Mouse (Mus musculus) skeletal muscle tissue, adult 2 months (tissue): ENCODE data around the gene Grip1.

Experiments used
- DNase-seq: peaks from one replicate; pipeline ENCODE4 v3.0.0-alpha.2; 2012; ENCODE audit warnings: low read depth, low spot score

Gene Grip1

DNA sequence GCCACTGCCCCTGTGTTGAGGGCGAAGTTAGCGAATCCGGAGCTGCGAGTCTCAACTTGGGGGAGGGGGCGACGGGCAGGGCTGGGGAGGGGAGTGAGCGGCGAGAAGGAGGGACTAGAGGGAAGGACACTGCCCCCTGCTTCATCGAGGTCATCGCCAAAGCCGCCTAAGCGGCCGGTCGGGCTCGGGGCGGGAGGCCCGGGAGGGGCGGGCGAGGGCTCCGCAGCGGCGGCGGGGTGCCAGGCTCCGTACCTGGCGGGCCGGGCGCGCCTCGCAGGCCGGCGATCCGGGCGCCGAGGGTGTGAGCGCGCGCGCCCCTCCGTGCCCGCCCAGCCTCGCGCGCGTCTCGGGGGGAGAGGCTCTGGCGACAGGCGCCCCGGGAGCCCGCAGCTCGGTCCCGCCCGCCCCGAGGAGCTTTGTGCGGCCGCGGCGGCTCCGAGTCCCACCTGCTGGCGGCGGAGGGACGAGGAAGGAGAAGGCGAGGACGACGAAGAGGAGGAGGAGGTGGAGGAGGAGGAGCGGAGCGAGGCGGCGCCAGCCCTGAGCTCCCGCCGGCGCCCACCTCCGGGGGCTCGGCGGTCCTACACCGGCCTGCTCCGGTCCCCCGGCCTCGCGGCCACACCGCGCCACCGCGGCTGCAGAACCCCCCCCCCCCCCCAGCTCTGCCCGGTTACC, at the start of gene Grip1:
Gene Grip1, plus strand, starts transcription at position 400 of the 675 bp plus-strand sequence.
- no peak for DNase-seq

DNA sequence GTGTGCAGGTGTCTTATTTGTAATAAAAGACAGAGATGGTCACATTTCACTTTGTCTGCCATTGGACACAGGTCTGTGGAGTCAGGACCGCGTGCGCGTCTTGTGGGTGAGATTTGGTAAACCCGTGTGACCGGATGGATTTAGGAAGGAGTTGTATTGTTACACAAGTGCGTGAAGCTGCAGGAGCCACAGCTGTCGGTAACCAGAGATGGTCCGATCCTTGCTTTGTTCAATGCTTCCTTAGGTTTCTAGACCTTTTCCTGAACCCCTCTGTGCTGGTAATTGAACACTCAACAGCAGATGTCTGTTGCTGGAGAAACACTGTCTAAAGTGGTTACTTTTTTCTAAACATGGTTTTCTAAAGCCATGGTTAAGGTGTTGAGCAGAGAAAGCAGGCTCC, 48.5 kb upstream of the Grip1 start:
- DNase-seq: no peak

DNA sequence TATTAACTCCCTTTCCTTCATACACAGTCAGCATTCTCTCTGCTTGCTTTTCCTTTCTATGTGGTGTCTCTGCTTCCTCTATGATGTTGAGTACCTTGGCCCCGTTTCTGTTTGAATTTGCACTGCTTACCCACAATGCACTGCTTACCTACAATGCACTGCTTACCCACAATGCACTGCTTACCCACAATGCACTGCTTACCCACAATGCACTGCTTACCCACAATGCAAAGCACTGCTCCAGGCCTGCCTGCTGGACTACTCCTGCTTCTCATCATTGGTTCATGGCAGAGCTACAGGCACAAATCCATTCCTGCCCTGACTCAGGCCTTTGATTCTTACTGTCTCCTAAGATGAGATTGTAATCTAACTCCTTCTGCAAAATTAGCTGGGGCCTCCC, 48.0 kb upstream of the Grip1 start:
- DNase-seq: no peak

GRCm38 (mm10) chr10:119408327-119408726, 45.3 kb upstream of the Grip1 start:
- DNase-seq: no peak

DNA sequence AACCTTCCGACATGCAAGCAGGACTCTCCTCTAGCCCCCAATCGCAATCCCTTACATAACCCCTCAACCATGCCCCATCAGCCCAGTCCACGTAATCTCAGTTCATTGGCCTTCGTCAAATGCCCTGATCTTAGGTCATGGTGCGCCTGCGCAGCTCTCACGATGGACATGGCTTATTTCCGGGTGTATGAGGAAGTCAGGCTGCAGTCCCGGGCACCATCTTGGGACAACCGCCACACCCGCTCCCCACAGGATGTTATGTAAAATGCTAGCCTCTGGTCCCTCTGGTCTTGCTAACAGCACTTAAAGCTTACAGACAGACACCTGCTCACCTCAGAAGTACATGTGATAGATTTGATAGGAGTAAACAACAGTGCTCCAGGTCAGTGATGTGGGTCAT, 40.4 kb upstream of the Grip1 start:
- no peak for DNase-seq

DNA sequence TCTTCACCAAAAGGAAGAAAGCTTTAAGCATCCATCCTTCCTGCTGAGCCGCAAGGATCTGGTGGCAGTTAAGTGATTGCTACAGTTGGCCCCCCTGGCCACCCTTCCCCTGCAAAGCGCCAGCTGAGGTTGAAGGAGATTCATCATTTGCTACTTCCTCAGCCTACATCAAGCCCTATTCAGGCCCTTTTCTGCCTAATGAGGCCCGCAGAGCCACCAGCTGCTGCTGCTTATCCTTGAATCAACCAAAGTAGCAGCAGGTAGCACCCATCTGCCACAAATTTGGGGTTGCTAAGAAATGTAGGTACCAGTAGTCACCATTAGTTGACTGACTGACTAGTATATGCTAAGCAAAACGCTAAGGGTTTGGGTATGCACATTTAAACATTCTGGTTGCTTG, 38.5 kb upstream of the Grip1 start:
- DNase-seq: no peak

DNA sequence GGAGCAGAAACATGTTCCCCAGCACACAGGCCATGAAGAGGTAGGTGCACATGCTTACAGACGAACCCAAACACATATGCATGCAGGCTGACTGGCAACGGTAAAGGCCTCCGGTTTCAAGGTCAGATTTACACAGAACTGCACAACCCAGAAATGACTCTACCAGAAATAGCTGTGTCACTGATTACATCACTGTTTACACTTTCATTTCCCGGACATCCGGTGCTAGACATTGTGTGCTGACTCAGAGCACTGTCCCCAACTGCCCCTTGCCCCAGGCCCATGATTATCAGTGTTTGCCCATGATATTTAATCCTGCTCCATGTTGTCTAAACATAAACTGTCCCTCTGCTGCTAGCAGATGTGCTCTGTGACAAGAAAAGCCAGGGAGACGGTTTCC, 32.2 kb upstream of the Grip1 start:
- no peak for DNase-seq

DNA sequence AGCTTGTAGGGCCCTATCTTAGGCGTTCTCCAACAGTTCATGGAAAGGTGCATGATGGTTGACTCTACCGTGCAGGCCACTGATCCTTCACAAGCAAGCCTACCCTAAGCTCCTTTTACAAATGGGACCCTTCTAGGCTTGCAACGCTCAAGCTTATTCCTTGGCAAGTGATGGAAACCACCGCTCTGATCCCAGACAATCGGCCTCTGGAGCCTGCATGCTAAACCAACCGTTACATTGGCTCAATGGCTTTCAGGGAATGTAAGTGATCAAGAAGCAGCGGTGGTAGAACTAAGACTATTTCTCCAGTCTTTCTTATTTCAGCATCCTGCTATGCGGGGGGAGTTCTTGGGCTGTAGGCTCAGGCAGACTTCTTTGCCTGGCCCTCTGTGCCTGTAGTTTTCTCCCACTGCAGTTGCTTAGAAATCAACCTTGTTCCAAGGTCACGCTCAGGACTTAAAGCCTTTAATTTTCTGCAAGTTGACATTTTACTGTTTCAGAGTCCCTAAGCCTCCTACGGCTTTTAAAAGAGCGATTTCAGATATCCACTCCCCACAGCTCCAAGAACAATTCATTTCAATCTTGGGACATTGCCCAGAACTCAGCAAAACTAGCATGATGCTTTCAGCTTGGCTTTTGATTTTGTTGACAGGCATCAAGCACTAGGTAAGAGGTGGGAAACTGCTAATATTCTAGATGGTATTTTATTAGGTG, 29.7 kb upstream of the Grip1 start:
- DNase-seq: no peak

DNA sequence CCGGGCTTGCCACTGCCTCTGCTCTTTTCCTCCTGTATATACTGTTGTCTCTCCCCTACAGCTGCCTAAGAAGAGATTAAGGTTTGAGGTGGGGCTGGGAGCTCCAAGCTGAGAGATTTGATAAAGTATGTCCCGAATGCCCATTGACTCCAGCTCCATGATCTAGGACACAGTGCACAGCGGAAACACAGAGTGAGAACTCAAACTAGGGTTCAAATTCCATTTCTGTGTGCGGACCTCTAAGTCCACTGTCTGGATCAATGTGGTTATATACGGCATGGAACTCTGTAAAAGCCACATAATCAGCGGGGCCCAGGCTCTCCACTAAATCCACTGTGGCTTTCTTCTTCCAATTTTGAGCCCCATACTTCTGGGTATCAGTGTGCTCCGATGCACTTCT, 26.0 kb upstream of the Grip1 start:
- no peak for DNase-seq

DNA sequence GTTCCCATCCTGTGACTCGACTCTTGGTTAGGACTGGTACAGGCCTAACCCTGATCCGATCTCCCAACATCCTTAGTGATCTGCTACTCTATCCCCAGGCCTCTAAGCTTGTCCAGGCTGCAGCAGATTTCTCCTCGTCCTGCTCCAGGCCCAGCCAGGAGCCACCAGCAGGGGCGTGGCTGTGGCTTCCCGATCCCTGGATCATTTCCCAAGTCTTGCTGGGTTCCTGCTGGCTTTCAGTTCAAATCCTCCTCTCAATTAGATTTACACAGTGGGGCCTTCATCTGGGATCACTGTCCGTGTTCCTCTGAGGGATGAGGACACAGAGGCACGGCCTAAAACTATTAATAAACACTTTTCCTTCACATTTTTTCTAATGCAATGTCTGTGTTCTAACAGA, 25.5 kb upstream of the Grip1 start:
- no peak for DNase-seq

DNA sequence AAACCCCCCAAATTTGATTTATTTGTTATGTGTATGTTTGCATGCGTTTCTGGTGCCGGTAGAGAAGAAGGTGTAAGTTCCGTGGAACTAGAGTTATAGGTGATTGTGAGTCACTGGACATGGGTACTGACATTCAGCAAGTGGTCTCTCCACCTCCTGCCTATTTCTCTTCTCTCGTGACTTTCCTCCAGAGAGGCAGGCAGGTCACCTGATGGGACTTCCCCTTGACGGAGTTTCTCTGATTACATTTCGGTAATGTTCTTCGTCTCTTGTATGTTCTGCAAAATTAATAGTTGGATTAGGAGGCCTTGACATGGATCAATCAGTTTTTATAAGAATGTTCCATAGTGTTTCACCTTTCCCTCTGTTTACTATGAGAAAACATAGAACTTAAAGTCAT, 23.4 kb upstream of the Grip1 start:
- no peak for DNase-seq

GRCm38 (mm10) chr10:119431801-119432200, 21.8 kb upstream of the Grip1 start:
- DNase-seq: no peak

DNA sequence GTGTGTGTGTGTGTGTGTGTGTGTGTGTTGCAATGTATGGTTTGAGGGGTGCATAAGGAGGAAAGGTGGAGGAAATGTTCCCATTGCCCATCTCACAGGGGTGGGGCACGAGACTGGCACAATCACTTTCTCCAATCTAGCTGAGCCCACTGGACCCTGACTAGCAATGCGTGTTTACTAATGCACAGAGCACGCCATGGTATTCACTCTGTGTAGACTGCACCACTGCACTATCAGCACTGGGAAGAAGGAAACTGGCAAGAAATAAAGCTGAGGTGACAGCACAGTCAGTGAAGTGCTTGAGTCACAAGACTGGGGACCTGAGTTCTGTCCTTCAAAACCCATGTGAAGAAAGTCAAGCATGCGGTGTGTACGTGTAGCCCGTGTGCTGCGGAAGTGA, 17.8 kb upstream of the Grip1 start:
- DNase-seq: no peak

DNA sequence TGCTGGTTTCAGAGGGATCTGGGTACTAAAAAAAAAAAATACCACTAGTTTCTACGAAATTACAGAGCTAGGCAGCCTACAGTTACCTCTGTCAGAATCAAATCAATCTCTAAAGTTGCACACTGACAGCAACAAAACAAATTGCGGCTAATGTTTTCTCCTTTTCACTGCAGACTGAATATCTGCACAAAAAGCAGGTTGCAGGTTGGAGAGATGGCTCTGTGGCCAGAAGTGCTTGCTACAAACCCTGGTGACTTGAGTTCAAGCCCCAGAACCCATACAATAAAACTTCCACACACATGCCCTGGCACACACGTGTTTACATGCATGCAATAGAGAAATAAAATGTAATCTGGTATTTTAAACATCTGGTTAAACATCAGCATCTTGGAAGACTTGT, 16.3 kb upstream of the Grip1 start:
- DNase-seq: no peak

DNA sequence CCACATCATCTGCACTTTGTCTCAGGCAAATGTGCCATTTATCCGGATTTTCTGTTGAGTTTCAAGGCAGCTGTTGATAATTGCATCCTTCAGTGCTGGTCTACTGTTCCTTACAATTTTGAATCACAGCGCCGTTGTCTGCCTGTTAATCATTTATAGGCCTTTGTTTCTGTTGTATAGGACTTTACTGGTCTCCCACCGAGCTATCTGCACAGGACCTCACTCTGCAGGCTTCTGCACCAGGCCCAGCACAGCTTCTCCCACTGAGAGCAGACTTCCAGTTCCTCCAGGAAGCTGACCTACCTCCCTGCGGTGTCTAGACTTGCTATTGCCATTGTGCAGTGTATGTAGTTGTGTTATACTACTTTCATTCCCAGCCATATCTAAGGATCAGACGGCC, 11.9 kb upstream of the Grip1 start:
- no peak for DNase-seq

DNA sequence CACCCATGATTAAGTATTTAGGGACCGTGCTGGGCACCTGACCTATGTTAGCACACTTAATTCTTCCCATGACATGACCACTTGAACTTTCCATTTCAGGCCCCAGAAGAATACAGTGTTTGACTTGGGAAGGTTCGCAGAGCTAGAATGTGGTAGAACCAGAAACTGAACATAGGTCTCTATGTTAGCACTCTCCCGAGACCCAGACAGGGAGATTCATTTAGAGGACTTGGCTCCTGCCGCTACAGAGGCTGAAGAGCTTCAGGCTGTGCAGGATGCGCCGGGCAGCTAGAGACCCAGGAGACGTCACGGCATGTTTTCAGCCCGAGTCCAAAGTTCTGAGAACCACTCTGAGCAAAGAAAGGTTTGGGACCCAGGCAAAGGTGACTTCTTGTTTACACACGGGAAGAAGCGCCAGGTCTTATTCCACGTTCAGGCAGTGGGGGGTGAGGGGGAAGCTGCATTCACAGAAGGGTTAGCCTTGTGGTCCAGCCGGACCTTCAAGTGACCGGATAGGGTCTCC, 6.2 kb upstream of the Grip1 start:
- DNase-seq: no peak

GRCm38 (mm10) chr10:119447930-119448329, 5.7 kb upstream of the Grip1 start:
- DNase-seq: no peak

DNA sequence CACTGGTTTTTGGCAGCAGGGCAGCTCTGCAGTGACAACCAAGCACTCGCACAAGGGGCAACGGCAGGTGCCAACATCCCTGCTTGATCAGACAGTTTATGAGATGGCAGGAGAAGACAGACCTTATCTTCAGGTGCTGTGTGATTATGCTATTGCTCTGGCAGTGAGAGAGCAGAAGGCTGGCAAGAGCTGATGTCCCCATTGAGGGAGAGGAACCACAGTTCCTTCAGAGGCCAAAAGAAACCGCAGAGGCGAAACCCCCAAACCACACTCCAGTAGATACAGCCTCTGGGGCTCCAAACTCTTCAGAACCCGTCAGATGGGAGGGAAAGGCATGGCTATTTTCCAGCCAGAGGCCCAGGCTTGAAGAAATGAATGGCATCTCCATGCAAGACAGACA, 932 bp upstream of the Grip1 start:
- DNase-seq: no peak

DNA sequence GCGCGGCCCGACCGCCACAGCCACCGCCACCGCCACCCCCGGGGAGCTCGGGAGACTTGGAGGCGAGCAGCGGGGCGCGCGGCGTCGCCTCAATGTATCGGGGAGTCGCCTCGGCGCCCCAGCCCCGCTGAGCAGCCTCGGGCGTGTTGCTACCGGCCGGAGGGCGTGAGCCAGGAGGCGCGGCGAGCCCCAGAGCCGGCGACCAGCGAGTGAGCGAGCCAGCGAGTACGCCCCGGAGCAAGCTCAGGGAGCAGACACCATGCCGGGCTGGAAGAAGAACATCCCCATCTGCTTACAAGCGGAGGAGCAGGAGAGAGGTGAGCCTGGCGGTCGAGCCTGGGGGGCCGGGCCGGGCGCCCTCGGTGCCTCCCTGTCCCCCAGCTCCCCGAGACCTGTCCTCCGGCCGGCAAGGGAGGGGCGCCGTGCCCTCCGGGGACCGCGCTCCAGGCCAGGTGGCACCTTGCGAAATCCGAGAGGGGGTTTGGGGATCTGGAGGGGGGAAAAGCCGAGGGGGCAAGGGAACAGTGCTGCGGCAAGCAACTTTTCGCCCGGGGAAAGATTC, 557 bp downstream of the Grip1 start:
- DNase-seq: no peak

DNA sequence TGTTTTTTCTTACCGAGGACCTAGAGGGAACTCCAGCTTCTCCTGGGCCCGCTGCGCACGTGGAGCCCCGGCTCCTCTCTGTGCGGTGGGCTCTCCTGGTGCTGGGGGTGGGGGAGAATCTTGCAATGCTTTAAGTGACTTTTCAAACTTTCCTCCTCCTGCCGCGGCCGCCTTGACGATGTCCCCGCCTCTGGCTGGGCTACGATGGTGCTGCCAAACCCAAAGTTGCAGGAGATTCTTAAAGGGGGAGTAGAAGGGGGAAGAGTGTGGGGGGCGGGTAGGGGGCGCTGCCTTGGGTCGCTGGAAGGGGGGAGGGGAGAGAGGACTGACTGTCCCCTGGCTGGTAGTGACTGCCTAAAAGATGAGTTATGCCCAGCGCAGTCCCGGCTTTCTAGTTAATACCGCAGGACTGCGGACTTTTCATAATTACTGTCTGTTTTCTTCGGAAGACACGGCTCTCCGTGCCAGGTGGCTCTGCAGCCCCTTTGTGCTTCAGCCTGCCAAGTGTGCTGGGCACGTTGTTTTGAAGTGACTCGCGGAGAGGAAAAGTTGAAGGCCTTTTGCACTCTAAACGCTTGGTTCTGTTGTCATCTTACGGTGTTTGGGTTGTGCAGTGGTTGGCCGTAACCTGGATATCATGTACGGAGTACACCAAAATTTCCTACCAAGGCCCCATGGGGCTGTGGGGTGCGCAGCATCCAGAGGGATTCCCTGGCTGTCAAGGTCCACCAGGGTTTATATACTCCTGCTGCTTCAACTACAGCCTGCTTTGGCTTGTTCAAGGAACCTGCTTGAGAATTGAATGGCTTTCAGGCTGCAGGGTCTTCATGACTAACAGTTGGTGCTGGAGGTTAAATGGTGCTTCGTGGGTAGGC, 1.3 kb downstream of the Grip1 start:
- no peak for DNase-seq

DNA sequence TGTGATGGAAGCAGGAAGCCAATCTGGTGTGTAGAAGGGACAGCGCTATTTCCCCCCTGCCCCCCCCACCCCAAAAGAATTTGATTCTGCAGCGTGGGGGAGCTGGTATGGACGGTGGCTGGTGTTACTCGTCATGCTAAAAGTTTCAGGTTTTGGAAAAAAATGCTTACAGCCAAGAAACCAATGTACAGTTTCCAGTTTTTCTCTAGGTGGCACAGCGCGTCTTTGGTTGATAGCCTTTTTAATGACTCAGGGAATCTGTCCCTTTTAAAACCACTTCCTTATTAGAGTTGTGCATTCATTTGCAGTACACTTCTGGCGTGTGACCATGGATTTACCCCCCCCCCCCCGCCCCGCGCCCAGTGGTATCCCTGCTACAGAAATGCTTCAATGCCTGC, 1.9 kb downstream of the Grip1 start:
- DNase-seq: no peak

DNA sequence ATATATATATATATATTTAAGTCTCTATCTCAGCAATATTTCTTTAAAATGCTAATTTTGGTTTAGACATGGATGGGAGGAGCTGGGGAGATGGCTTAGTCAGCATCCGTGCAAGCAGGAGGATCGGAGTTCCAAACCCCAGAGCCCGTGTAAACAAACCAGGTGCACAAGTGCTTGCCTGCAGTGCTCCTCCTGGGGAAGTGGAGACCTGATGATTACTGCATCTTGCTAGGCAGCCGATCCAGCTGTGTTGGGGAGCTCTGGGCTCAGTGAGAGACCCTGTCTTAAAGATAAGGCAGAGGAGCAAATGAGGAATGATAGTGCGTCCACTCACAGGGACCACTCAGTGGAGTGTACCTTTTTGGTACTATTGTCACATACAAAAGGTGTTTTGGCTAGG, 3.5 kb downstream of the Grip1 start:
- DNase-seq: no peak
